ENCODE assay signal across 10 mouse cellular contexts in the genomic region with DNA sequence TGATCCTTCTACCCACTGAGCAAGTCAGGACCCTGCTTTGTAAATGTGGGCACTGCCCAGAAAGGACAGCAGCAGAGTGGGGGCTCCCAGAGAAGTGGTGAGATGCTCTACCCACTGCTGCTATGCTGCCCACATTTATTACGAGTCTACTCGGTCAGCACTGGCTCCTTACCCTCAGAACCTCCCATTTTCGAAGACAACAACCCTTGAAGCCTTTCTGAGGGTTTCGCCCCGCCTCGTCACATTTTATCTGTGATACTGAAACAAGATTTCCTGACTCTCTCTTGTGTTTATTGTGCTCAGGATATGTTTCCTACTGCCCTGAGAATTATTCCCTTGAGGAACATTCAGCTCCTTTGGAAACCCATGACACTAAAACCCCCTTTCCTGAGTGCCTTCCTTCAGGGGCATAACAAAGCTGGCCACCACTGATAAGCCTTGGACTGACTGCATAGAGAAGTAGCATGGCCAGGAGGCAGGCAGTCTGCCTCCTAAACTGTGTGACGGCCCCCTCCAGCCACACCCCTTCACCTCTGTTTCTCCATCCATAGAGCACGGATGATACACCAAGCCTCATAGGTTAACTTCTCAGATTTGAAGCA. TPM values are rescaled to one million over a fixed set of nuclear protein-coding genes. Genes with fewer than 3 reads are reported as not detected.
DNase-seq lines count a peak whose midpoint lies in the region; ATAC-seq and TF ChIP-seq lines count a peak whose summit lies in the region.
"Had no signal": no experiment of that assay in that cellular context is flagged by ENCODE, and none has a peak within 500 bp of the region (broad histone marks: within the 10 kb centered on the region; RNA-seq: fewer than 3 reads in every experiment).

No protein-coding gene starts in this region.

- peak overlapping the region; percentile 50 for H3K4me2 ChIP-seq in liver, embryonic 16.5 days (ENCODE audit: low read depth, low read length)

- H3K9ac ChIP-seq in liver, embryonic 16.5 days (ENCODE audit: low read depth, low read length), result peak overlapping the region; percentile 23; the same call in 1 of the 2 replicates

- intact Hi-C loops in gastrocnemius, adult 2 months (cut with DNase I), result no loop called here
- intact Hi-C loops in left cerebral cortex, adult 2 months (cut with DNase I), result no loop called here

- H3K4me1 ChIP-seq in liver, embryonic 16.5 days (ENCODE audit: control insufficient read depth, low read depth, low read length), result peaks cover 35% of the 10 kb centered on the region
- H3K4me1 ChIP-seq in small intestine, adult 2 months (ENCODE audit: control insufficient read depth, insufficient read depth, insufficient read length, low read length), result peaks cover 39% of the 10 kb centered on the region

- TF ChIP-seq POLR2A in small intestine, adult 2 months (IDR thresholded peaks at IDR 0.05; ENCODE audit: low read depth, low read length), result no peak

- peak overlapping the region; percentile 44 for H3K27ac ChIP-seq in gastrocnemius, adult 2 months
- H3K27ac ChIP-seq in left cerebral cortex, adult 2 months, result peak overlapping the region; percentile 5
- no peak overlapping the region for H3K27ac ChIP-seq in liver, embryonic 16.5 days (ENCODE audit: low read length)
- H3K27ac ChIP-seq in small intestine, adult 2 months (ENCODE audit: insufficient read depth, low read depth, low read length), result peak overlapping the region; percentile 25; the same call in 1 of the 2 replicates

- 23% methylated on average over 8 of the region's 8 CpGs for WGBS in liver, embryonic 16.5 days (ENCODE audit: insufficient replicate concordance)
- WGBS in small intestine, adult 2 months, result 76% methylated on average over 8 of the region's 8 CpGs

- no peaks in the 10 kb centered on the region for H3K36me3 ChIP-seq in liver, embryonic 16.5 days (ENCODE audit: control insufficient read depth, insufficient read depth)
- no peaks in the 10 kb centered on the region for H3K36me3 ChIP-seq in small intestine, adult 2 months (ENCODE audit: control insufficient read depth, insufficient read depth, low read length)

- peak overlapping the region; percentile 24; the same call in 1 of the 2 replicates for H3K4me3 ChIP-seq in gastrocnemius, adult 2 months
- H3K4me3 ChIP-seq in left cerebral cortex, adult 2 months, result no peak overlapping the region
- H3K4me3 ChIP-seq in liver, embryonic 16.5 days (ENCODE audit: low read depth, low read length), result 0 out of 2 replicates have a peak overlapping the region, but pooled peaks have one; percentile 5
- H3K4me3 ChIP-seq in small intestine, adult 2 months (ENCODE audit: low read depth, low read length), result no peak overlapping the region
- H3K4me3 ChIP-seq: myocyte had no signal

- H3K27me3 ChIP-seq in liver, embryonic 16.5 days (ENCODE audit: control insufficient read depth, insufficient read depth, low read depth, low read length), result no peaks in the 10 kb centered on the region
- H3K27me3 ChIP-seq in small intestine, adult 2 months (ENCODE audit: control insufficient read depth, insufficient read depth, low read length), result no peaks in the 10 kb centered on the region

- TF ChIP-seq CTCF in gastrocnemius, adult 2 months (IDR thresholded peaks at IDR 0.05), result no peak
- TF ChIP-seq CTCF in left cerebral cortex, adult 2 months (IDR thresholded peaks at IDR 0.05), result no peak
- TF ChIP-seq CTCF in small intestine, adult 2 months (IDR thresholded peaks at IDR 0.05; ENCODE audit: extremely low read depth, insufficient read length, insufficient replicate concordance, low read depth, low read length), result no peak

- no peak for DNase-seq in gastrocnemius, adult 2 months
- DNase-seq in gastrocnemius, postnatal 25 days, result no peak
- DNase-seq in left cerebral cortex, adult 2 months (ENCODE audit: extremely low spot score in 1 of 2, low spot score in 2 of 2), result no peak
- no peak for DNase-seq in left cerebral cortex, adult 11 months (ENCODE audit: low spot score)
- no peak for DNase-seq in layer of hippocampus, adult 8-10 months (ENCODE audit: low spot score in 2 of 2)
- DNase-seq: gastrocnemius, postnatal 10 days had no signal

- no peaks in the 10 kb centered on the region for H3K9me3 ChIP-seq in liver, embryonic 16.5 days (replicated peaks; ENCODE audit: control insufficient read depth, low read length)

- peak; percentile 77 for ATAC-seq in liver, embryonic 16.5 days (ENCODE audit: low read depth)
- no peak for ATAC-seq in monocyte, adult 5-6 weeks (replicated peaks; ENCODE audit: insufficient number of reproducible peaks, low FRiP score, low TSS enrichment, poor library complexity, severe bottlenecking)

RNA-seq across cellular contexts. Expression of gene Sorbs1, which starts 24.6 kb away (rescaled TPM):
- 100 to 1,000 TPM; 158 to 227 TPM for total RNA-seq in gastrocnemius, adult 2 months (2021)
- 100 to 1,000 TPM; 124 to 147 TPM for total RNA-seq in gastrocnemius, postnatal 25 days (2021)
- 100 to 1,000 TPM; 160 to 161 TPM for total RNA-seq in left cerebral cortex, adult 2 months (2021)
- polyA plus RNA-seq in liver, embryonic 16.5 days (2015; fragmentation: Nextera tagmentation; extraction: Ambion mirVana), result 37.7 and 39.6 TPM in 2 replicates
- polyA plus RNA-seq in small intestine, adult 2 months (2012; rRNA removed), result 8.8 and 13.2 TPM in 2 replicates
- total RNA-seq in layer of hippocampus, adult 8-10 months (2022), result 100 to 1,000 TPM; 208 to 272 (median 239) TPM
- total RNA-seq in monocyte, adult 5-6 weeks (2017), result 12.4 to 20.6 TPM (median 19.8 TPM) in 3 replicates

Comparison
In these comparisons a context has a peak if more than half of its experiments do, and no peak if none do; other contexts are left out.
1. H3K4me3 ChIP-seq: peak in gastrocnemius, adult 2 months (single experiment) and liver, embryonic 16.5 days (single experiment); none in left cerebral cortex, adult 2 months (single experiment) and small intestine, adult 2 months (single experiment).